Mouse (Mus musculus) frontal cortex, postnatal 10 days (tissue): ENCODE data around the gene Cul9.

Source experiments
- DNase-seq, 2 experiments: peaks; one replicate each; pipeline ENCODE4 v3.0.0; 2022; ENCODE audit warnings: low spot score in 2 of 2, mixed read lengths in 1 of 2

Cul9 gene

GRCm38 (mm10) chr17:46453302-46453948, 92.8 kb downstream of the Cul9 start:
- DNase-seq: no peak

GRCm38 (mm10) chr17:46452683-46453082, 93.5 kb downstream of the Cul9 start:
- no peak for DNase-seq
